Mouse (Mus musculus) midbrain, embryonic 15.5 days (tissue): Measurements from ENCODE around the gene Ifi204. TPM values are rescaled to one million over a fixed set of nuclear protein-coding genes. Genes with fewer than 3 reads are reported as not detected.

ENCODE experiments used
- polyA plus RNA-seq: library from polyadenylated mRNA; unstranded; fragments of >200 nt; fragmentation: Nextera tagmentation; extraction: Ambion mirVana; gene quantifications from 2 replicates; pipeline ENCODE4 v1.2.1, GENCODE M21; 2015

Ifi204 gene
- polyA plus RNA-seq, 1 experiment from 2014 or later: 0.90 TPM

Other genes with a start within 250 kb of the Ifi204 start
- 0.04 TPM in 1 of 2 replicates, not detected in the other for gene Ifi214, start 231.0 kb downstream of the Ifi204 start, polyA plus RNA-seq
- 0.15 and 0.37 TPM in 2 replicates for gene Ifi213, start 167.7 kb downstream of the Ifi204 start, polyA plus RNA-seq
- 0.15 and 0.31 TPM in 2 replicates for gene Ifi209, start 136.0 kb downstream of the Ifi204 start, polyA plus RNA-seq
- gene Ifi208, start 93.3 kb downstream of the Ifi204 start, polyA plus RNA-seq: not detected in 2 replicates
- 0.41 and 0.49 TPM in 2 replicates for gene Ifi207, start 25.2 kb downstream of the Ifi204 start, polyA plus RNA-seq
- 0.39 and 0.70 TPM in 2 replicates for gene Ifi211, start 146.1 kb upstream of the Ifi204 start, polyA plus RNA-seq
- gene Mndal, start 175.5 kb upstream of the Ifi204 start, polyA plus RNA-seq: 0.76 and 0.79 TPM in 2 replicates
- 0.46 and 0.68 TPM in 2 replicates for gene Ifi203, start 175.7 kb upstream of the Ifi204 start, polyA plus RNA-seq
- gene Ifi202b, start 215.8 kb upstream of the Ifi204 start, polyA plus RNA-seq: not detected in 2 replicates